Mouse (Mus musculus) kidney, postnatal 0 days (tissue): ENCODE measurements around the gene Fgfr4. TPM values are rescaled to one million over a fixed set of nuclear protein-coding genes. Genes with fewer than 3 reads are reported as not detected.
A peak's percentile ranks its signal among the peaks of the same experiment; 100 is the strongest.
"Not testable (repeated sequence)": the region's sequence is repeated elsewhere in the genome, so short reads cannot be mapped to it uniquely, and the experiment has no call there.

Experiments
- ATAC-seq: fragments of 200-750 bp; cut with Nextera tagmentation; replicated peaks from 2 replicates; pipeline ENCODE4 v1.8.0; 2017; ENCODE audit warnings: low read depth, moderate number of reproducible peaks, moderate TSS enrichment, moderate library complexity; ENCODE audit not compliant: low FRiP score
- DNase-seq: peaks from one replicate; pipeline ENCODE4 v3.0.0-alpha.2; 2016; ENCODE audit warnings: low spot score
- H3K27ac ChIP-seq: fragments of 300-500 bp; sonication (generic); 2 replicates; pipeline ENCODE4 v1.5.1; 2014; ENCODE audit warnings: mild to moderate bottlenecking
- H3K27me3 ChIP-seq: fragments of 300-500 bp; sonication (generic); 2 replicates; pipeline ENCODE4 v1.6.1; 2014; ENCODE audit warnings: low read length, mixed read lengths; ENCODE audit not compliant: insufficient read depth
- H3K36me3 ChIP-seq: fragments of 300-500 bp; sonication (generic); 2 replicates; pipeline ENCODE4 v1.6.1; 2014; ENCODE audit warnings: low read length, mixed read lengths; ENCODE audit not compliant: insufficient read depth
- H3K4me1 ChIP-seq: fragments of 300-500 bp; sonication (generic); replicated peaks from 2 replicates; pipeline ENCODE4 v1.6.1; 2014; ENCODE audit warnings: antibody characterized with exemption, low read length, mixed read lengths; ENCODE audit not compliant: insufficient read depth
- H3K4me2 ChIP-seq: fragments of 300-500 bp; sonication (generic); 2 replicates; pipeline ENCODE4 v1.6.1; 2014; ENCODE audit warnings: mild to moderate bottlenecking, low read length, moderate library complexity, mixed read lengths
- H3K4me3 ChIP-seq: fragments of 300-500 bp; sonication (generic); replicated peaks from 2 replicates; pipeline ENCODE4 v1.5.1; 2014; ENCODE audit warnings: low read depth, low read length
- H3K9ac ChIP-seq: fragments of 300-500 bp; sonication (generic); 2 replicates; pipeline ENCODE4 v1.6.1; 2014; ENCODE audit warnings: low read depth, low read length
- H3K9me3 ChIP-seq: fragments of 300-500 bp; sonication (generic); replicated peaks from 2 replicates; pipeline ENCODE4 v1.6.1; 2016; ENCODE audit warnings: low read length, inconsistent platforms, mixed read lengths
- CTCF ChIP-seq: IDR thresholded peaks from 2 replicates; pipeline ENCODE4 v1.5.1; 2016; ENCODE audit warnings: antibody characterized with exemption, low read depth, mild to moderate bottlenecking, moderate library complexity
- WGBS: fragments of 180-500 bp; shearing (Covaris S2); extraction: QIAGEN DNeasy Blood & Tissue Kit; methylation state at CpG from one replicate; pipeline ENCODE4 v1.1.7; 2014; 5-methylcytosine and 5-hydroxymethylcytosine counted together
- polyA plus RNA-seq: library from polyadenylated mRNA; unstranded; fragments of >200 nt; fragmentation: Nextera tagmentation; extraction: Ambion mirVana; gene quantifications from 2 replicates; pipeline ENCODE4 v1.2.1, GENCODE M21; 2015

Gene Fgfr4
- polyA plus RNA-seq, 1 experiment from 2014 or later = 14.6 TPM

DNA sequence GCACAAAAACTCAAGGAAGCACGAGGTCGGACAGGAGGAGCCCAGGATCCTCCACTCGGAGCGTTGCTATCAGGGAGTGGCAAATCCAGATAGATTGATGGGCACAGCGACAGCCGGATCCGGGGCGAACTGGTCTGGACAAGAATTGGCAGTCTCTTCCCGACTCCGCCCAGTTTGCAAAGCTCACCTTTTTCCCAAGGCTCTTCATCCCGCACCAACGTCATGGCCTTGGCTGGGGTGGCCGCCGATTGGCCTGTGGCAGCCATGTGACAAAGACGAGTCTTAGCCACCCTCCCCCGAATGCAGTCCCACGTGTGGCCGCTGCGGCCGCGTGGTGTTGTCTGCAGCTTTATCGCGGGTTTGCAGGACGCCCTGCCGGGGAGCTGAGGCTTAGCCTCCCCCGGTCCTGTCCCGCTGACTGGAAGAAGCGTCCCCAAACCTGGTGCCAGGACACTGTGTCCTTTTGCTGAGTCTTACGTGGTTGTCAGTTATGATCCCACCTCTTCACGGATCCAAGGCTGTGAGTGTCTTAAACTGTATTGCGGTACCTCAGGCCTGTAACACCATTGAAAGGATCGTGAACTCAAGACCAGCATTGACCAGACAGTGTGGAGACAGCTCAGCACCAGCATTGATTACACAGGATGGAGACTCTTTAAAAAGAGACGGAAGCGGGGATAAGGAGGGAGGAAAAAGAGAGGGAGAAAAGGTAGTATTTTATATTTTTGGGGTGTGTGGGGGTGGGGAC is 37.9 kb downstream of the Fgfr4 start:
- H3K27me3 ChIP-seq = no peaks in the 10 kb centered on the region
- TF ChIP-seq CTCF = peak; percentile 73
- H3K36me3 ChIP-seq = no peaks in the 10 kb centered on the region
- peak overlapping the region; percentile 46 for H3K9ac ChIP-seq
- H3K9me3 ChIP-seq = no peaks in the 10 kb centered on the region
- peak overlapping the region; percentile 90 for H3K27ac ChIP-seq
- H3K4me1 ChIP-seq = peaks cover 7% of the 10 kb centered on the region; the same call in 1 of the 2 replicates
- peak; percentile 99 for ATAC-seq
- H3K4me2 ChIP-seq = peak overlapping the region; percentile 52
- 2% methylated on average over 34 of the region's 34 CpGs for WGBS
- peak overlapping the region; percentile 25 for H3K4me3 ChIP-seq
- peak; percentile 99 for DNase-seq

DNA sequence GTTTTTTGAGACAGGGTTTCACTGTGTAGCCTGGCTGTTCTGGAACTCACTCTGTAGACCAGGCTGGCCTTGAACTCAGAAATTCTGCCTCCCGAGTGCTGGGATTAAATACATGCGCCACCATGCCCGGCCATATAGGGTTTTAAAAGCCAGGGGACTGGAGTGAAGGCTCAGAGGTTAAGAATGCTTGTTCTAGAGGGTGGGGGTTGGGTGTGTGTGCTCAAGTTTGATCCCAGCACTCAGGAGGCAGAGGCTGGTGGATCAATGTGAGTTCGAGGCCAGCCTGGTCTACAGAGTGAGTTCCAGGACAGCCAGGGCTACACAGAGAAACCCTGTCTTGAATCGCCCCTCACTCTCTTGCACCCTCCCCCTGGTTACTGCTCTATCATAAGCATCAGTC is 39.1 kb downstream of the Fgfr4 start:
- Histone ChIP-seq H3K9ac (no peak overlapping the region), H3K4me3 (no peak overlapping the region), H3K27me3 (no peaks in the 10 kb centered on the region), H3K36me3 (no peaks in the 10 kb centered on the region), H3K9me3 (no peaks in the 10 kb centered on the region), H3K4me1 (peaks cover 7% of the 10 kb centered on the region; the same call in 1 of the 2 replicates), H3K27ac (no peak overlapping the region), H3K4me2 (no peak overlapping the region)
- DNase-seq (no peak), ATAC-seq (no peak)
- TF ChIP-seq CTCF = no peak
- 91% methylated on average over 5 of the region's 5 CpGs for WGBS

DNA sequence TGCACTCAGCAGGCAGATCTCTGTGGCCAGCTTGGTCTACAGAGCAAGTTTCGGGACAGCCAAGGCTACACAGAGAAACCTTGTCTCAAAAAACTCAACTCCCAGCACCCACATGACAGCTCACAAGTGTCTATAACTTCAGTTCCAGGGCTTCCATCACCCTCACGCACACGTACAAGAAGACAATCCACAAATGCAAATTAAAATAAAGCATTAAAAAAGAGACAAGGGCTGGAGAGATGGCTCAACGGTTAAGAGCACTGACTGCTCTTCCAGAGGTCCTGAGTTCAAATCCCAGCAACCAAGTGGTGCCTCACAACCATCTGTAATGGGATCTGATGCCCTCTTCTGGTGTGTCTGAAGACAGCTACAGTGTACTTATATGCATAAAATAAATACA is 50.3 kb downstream of the Fgfr4 start:
- H3K27ac ChIP-seq, DNase-seq, H3K4me3 ChIP-seq, ATAC-seq, H3K9ac ChIP-seq, H3K27me3 ChIP-seq, H3K36me3 ChIP-seq, H3K9me3 ChIP-seq, H3K4me2 ChIP-seq, H3K4me1 ChIP-seq: not testable (repeated sequence)
- WGBS = 94% methylated on average over 4 of the region's 4 CpGs

DNA sequence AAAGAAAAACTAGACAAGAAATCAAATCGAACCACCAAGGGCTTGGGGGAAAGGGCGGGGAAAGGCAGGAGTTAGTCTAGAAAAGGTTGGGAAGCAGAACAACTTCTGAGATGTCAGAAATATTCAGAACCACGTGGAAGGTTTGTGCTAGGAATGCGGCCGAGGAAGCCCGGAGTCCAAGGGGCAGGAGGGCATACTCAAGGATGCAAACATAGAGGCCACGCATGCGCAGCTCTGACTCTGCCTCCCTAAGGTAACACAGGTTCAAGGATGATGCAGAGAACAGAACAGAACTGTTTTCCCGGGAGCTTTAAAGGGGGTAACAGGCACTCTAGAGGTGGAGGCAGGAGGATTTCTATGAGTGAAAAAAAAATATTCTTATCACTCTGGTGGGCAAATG is 51.3 kb downstream of the Fgfr4 start:
- ATAC-seq (peak; percentile 59), DNase-seq (no peak)
- Histone ChIP-seq H3K27me3 (no peaks in the 10 kb centered on the region), H3K27ac (no peak overlapping the region), H3K9ac (no peak overlapping the region), H3K36me3 (no peaks in the 10 kb centered on the region), H3K4me2 (no peak overlapping the region), H3K4me3 (no peak overlapping the region), H3K4me1 (no peaks in the 10 kb centered on the region), H3K9me3 (no peaks in the 10 kb centered on the region)
- no peak for TF ChIP-seq CTCF
- 65% methylated on average over 9 of the region's 9 CpGs for WGBS

DNA sequence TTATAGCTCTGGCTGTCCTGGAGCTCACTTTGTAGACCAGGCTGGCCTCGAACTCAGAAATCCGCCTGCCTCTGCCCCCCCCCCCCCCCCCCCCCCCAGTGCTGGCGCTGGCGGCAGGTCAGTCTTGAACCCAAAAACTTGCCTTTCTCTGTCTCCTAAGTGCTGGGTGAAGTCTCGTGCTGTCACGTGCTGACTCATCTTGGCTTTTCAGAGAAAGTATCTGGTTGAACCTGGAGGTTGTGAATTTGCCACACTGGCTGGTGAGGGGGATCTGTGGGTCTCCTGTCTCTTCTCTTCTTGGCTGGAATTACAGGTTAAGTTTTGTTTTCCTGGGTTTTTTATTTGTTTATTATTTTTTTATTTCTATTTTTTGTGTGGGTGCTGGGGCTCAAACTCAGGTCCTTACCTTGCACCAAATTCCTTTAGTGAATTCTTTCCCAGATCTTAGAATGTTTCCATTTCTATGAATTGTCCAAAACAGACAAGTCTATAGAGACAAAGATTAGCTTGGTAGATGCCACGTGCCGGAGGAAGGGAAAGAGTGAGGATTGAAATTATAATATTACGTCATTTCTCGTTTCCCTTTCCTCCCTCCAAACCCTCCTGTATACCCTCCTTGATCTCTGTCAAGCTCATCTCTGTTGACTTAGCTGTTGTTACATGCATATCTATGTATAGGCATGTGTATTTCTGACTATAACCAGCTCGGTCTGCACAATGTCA is 52.4 kb downstream of the Fgfr4 start:
- TF ChIP-seq CTCF = no peak
- Histone ChIP-seq H3K27me3 (no peaks in the 10 kb centered on the region), H3K9ac (no peak overlapping the region), H3K4me2 (no peak overlapping the region), H3K4me1 (no peaks in the 10 kb centered on the region), H3K27ac (no peak overlapping the region), H3K36me3 (no peaks in the 10 kb centered on the region), H3K9me3 (no peaks in the 10 kb centered on the region), H3K4me3 (no peak overlapping the region)
- DNase-seq = no peak
- ATAC-seq = no peak
- 86% methylated on average over 9 of the region's 11 CpGs for WGBS

DNA sequence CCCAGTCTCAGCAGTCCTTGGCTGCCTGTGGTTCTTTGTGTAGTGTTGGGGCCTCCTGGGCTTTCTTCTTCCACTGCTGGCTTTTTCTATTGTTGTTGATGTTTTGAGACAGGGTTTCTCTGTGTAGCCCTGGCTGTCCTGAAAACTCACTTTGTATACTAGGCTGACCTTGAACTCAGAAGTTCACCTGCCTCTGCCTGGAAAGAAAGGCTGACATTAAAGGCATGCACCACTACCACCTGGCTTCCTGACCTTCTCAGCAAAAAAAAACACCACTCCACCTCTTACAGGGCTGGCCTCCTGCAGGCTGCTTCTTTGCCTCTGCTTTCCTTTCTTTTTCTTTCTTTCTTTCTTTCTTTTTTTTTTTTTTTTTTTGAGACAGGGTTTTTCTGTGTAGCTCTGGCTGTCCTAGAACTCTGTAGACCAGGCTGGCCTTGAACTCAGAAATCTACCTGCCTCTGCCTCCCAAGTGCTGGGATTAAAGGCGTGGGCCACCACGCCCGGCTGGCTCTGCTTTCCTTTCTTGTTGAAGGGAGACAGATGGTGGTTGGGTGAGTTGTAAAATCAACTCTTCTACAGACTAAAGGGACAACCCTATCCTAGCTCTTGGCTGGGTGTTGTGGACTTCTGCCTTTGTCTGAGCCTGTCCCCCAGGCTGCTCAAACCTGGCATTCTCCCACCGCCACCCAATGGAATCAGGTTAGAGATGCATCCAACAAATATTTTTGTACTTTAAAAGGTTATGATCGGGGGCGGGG is 53.2 kb downstream of the Fgfr4 start:
- DNase-seq (no peak), ATAC-seq (no peak)
- H3K4me1 ChIP-seq = peaks cover 7% of the 10 kb centered on the region; the same call in 1 of the 2 replicates
- no peaks in the 10 kb centered on the region for H3K36me3 ChIP-seq
- H3K9me3 ChIP-seq = no peaks in the 10 kb centered on the region
- H3K4me2 ChIP-seq = no peak overlapping the region
- no peak overlapping the region for H3K9ac ChIP-seq
- H3K4me3 ChIP-seq = no peak overlapping the region
- 87% methylated on average over 6 of the region's 6 CpGs for WGBS
- no peak overlapping the region for H3K27ac ChIP-seq
- TF ChIP-seq CTCF = no peak
- H3K27me3 ChIP-seq = no peaks in the 10 kb centered on the region
